Mouse (Mus musculus) liver, postnatal 0 days (tissue): ENCODE data around the gene Podn.

Experiments
- CTCF ChIP-seq: sonication (generic); IDR thresholded peaks from 2 replicates; pipeline ENCODE4 v1.5.1; 2016; ENCODE audit warnings: antibody characterized with exemption, low read depth
- EP300 ChIP-seq: IDR thresholded peaks from 2 replicates; pipeline ENCODE4 v1.6.1; 2016; ENCODE audit warnings: antibody characterized with exemption, low read depth, mild to moderate bottlenecking

GRCm38 (mm10) chr4:107986386-107987168, 109.7 kb downstream of the Podn start:
- no peak for TF ChIP-seq EP300
- no peak for TF ChIP-seq CTCF
